Mouse (Mus musculus): ENCODE measurements around the gene Cnot11. TPM values are rescaled to one million over a fixed set of nuclear protein-coding genes. Genes with fewer than 3 reads are reported as not detected.

The Cnot11 gene
- polyA plus RNA-seq, 1 experiment, result 16.8 TPM

DNA sequence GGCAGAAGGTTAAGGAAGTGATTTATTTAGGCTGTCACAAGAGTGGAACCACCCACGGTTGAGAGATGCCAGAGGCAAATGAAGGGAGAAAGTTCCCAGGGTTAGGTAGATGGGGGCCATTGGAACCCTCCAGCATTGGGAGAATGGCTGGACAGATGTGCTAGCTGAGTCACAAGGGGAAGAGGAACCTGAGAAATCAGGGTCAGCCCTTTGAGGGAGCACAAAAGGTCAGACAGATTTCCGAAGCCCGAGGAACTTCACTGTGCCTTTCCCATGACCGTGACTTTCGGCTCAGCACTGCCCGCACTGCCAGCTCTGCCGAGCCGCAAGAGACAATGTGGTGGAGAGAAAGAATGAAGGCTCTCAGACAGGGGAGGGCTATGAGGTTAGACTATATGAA, 23.0 kb upstream of the Cnot11 start:
- H3ac ChIP-seq (ENCODE audit: control insufficient read depth, insufficient read length), result no peak overlapping the region
- peaks cover 12% of the 10 kb centered on the region for H3K27me3 ChIP-seq (ENCODE audit: control insufficient read depth, insufficient read depth, insufficient read length)
- H3K4me2 ChIP-seq (ENCODE audit: low read depth), result no peak overlapping the region
- TF ChIP-seq POLR2AphosphoS2 (IDR thresholded peaks at IDR 0.05; ENCODE audit: insufficient read length, low read depth), result no peak
- TF ChIP-seq CEBPB (IDR thresholded peaks at IDR 0.05; ENCODE audit: insufficient read depth, poor library complexity, severe bottlenecking), result no peak
- TF ChIP-seq TCF12 (IDR thresholded peaks at IDR 0.05; ENCODE audit: insufficient read depth, poor library complexity, severe bottlenecking), result no peak
- TF ChIP-seq MYOG (IDR thresholded peaks at IDR 0.05; ENCODE audit: control insufficient read depth in 1 of 3, insufficient read depth in 1 of 3, insufficient read length in 2 of 3, low read depth in 2 of 3), result no peak
- no peak for TF ChIP-seq USF1 (IDR thresholded peaks at IDR 0.05; ENCODE audit: low read depth)
- TF ChIP-seq REST (IDR thresholded peaks at IDR 0.05; ENCODE audit: insufficient read depth, insufficient read length), result no peak
- TF ChIP-seq MYOD1 (IDR thresholded peaks at IDR 0.05; ENCODE audit: control insufficient read depth in 1 of 3, insufficient read length in 2 of 3, low read depth in 2 of 3), result no peak
- TF ChIP-seq POLR2A (IDR thresholded peaks at IDR 0.05; ENCODE audit: insufficient read length, low read depth), result no peak
- no peak for TF ChIP-seq TCF3 (IDR thresholded peaks at IDR 0.05; ENCODE audit: insufficient read length, low read depth)
- TF ChIP-seq SRF (IDR thresholded peaks at IDR 0.05; ENCODE audit: control insufficient read depth, insufficient read length, low read depth), result no peak
- no peak for TF ChIP-seq E2F4 (IDR thresholded peaks at IDR 0.05; ENCODE audit: insufficient read depth)
- TF ChIP-seq MAX (IDR thresholded peaks at IDR 0.05; ENCODE audit: low read depth), result no peak
- H3K4me3 ChIP-seq, result no peak overlapping the region
- no peaks in the 10 kb centered on the region for H3K36me3 ChIP-seq (ENCODE audit: control insufficient read depth, insufficient read depth)
- H3K79me2 ChIP-seq (ENCODE audit: control insufficient read depth, insufficient read depth), result no peaks in the 10 kb centered on the region

DNA sequence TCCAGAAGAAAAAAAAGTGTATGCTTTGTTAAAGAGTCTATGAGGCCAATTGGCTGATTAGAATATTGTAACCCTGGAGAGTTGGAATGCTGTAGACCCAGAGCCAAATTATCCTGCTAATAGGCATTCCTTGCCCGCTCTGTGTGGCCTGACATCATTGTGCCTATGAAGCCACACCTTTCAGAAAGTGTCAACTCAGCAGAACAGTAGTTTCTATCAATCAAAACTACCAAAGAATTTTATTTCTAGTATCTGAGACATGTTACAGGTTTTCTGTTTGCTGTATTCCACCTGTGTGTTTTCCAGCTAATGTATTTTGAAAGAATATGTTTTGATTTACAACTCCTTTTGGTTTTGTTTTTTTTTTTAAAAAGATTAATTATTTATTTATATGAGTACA, 22.6 kb upstream of the Cnot11 start:
- H3K36me3 ChIP-seq (ENCODE audit: control insufficient read depth, insufficient read depth), result no peaks in the 10 kb centered on the region
- no peak overlapping the region for H3K4me2 ChIP-seq (ENCODE audit: low read depth)
- TF ChIP-seq POLR2A (IDR thresholded peaks at IDR 0.05; ENCODE audit: insufficient read length, low read depth) (no peak), CEBPB (IDR thresholded peaks at IDR 0.05; ENCODE audit: insufficient read depth, poor library complexity, severe bottlenecking) (no peak), MAX (IDR thresholded peaks at IDR 0.05; ENCODE audit: low read depth) (no peak), POLR2AphosphoS2 (IDR thresholded peaks at IDR 0.05; ENCODE audit: insufficient read length, low read depth) (no peak), TCF12 (IDR thresholded peaks at IDR 0.05; ENCODE audit: insufficient read depth, poor library complexity, severe bottlenecking) (no peak), MYOG (IDR thresholded peaks at IDR 0.05; ENCODE audit: control insufficient read depth in 1 of 3, insufficient read depth in 1 of 3, insufficient read length in 2 of 3, low read depth in 2 of 3) (no peak), REST (IDR thresholded peaks at IDR 0.05; ENCODE audit: insufficient read depth, insufficient read length) (no peak), MYOD1 (IDR thresholded peaks at IDR 0.05; ENCODE audit: control insufficient read depth in 1 of 3, insufficient read length in 2 of 3, low read depth in 2 of 3) (no peak), E2F4 (IDR thresholded peaks at IDR 0.05; ENCODE audit: insufficient read depth) (no peak), USF1 (IDR thresholded peaks at IDR 0.05; ENCODE audit: low read depth) (no peak), TCF3 (IDR thresholded peaks at IDR 0.05; ENCODE audit: insufficient read length, low read depth) (no peak), SRF (IDR thresholded peaks at IDR 0.05; ENCODE audit: control insufficient read depth, insufficient read length, low read depth) (no peak)
- H3ac ChIP-seq (ENCODE audit: control insufficient read depth, insufficient read length), result no peak overlapping the region
- H3K4me3 ChIP-seq, result no peak overlapping the region
- H3K27me3 ChIP-seq (ENCODE audit: control insufficient read depth, insufficient read depth, insufficient read length), result peaks cover 11% of the 10 kb centered on the region
- H3K79me2 ChIP-seq (ENCODE audit: control insufficient read depth, insufficient read depth), result no peaks in the 10 kb centered on the region

DNA sequence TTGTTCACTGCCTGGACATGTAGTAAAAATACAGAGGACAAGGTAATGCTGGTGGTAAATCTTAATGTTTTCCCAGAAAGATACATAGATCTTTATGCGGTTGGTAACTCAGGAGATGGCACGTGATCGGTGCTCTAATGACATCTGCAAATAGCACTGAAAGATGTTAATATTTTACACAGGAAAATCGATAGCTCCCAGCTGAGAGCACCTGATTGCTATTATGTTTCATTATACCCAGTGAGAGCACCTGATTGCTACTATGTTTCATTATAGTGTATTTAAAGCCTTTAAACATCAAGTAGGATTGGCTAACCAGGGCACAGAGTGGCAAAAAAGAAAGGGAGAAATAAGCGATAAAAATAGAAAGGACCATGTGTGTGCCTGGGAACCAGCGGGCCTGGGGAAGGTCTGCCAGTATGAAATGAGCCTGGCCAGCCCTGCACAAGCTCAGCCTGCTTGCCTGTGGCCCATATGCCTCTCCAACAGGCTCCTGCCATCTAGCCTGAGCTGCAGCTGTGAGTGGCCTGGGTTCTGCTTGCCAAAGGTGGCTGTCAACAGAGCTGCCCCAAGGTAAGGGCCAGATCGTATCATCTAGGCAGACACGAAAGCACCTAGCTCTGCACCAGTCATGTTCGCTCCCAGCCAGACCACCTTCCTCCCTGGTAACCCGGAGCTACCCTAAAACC, 19.3 kb upstream of the Cnot11 start:
- Histone ChIP-seq H3K4me2 (ENCODE audit: low read depth) (no peak overlapping the region), H3K36me3 (ENCODE audit: control insufficient read depth, insufficient read depth) (no peaks in the 10 kb centered on the region), H3K4me3 (no peak overlapping the region), H3K79me2 (ENCODE audit: control insufficient read depth, insufficient read depth) (no peaks in the 10 kb centered on the region), H3K27me3 (ENCODE audit: control insufficient read depth, insufficient read depth, insufficient read length) (peaks cover 7% of the 10 kb centered on the region), H3ac (ENCODE audit: control insufficient read depth, insufficient read length) (no peak overlapping the region)
- TF ChIP-seq TCF3 (IDR thresholded peaks at IDR 0.05; ENCODE audit: insufficient read length, low read depth) (no peak), MYOG (IDR thresholded peaks at IDR 0.05; ENCODE audit: control insufficient read depth in 1 of 3, insufficient read depth in 1 of 3, insufficient read length in 2 of 3, low read depth in 2 of 3) (no peak), TCF12 (IDR thresholded peaks at IDR 0.05; ENCODE audit: insufficient read depth, poor library complexity, severe bottlenecking) (no peak), USF1 (IDR thresholded peaks at IDR 0.05; ENCODE audit: low read depth) (no peak), MYOD1 (IDR thresholded peaks at IDR 0.05; ENCODE audit: control insufficient read depth in 1 of 3, insufficient read length in 2 of 3, low read depth in 2 of 3) (no peak), POLR2A (IDR thresholded peaks at IDR 0.05; ENCODE audit: insufficient read length, low read depth) (no peak), POLR2AphosphoS2 (IDR thresholded peaks at IDR 0.05; ENCODE audit: insufficient read length, low read depth) (no peak), E2F4 (IDR thresholded peaks at IDR 0.05; ENCODE audit: insufficient read depth) (no peak), CEBPB (IDR thresholded peaks at IDR 0.05; ENCODE audit: insufficient read depth, poor library complexity, severe bottlenecking) (no peak), SRF (IDR thresholded peaks at IDR 0.05; ENCODE audit: control insufficient read depth, insufficient read length, low read depth) (no peak), MAX (IDR thresholded peaks at IDR 0.05; ENCODE audit: low read depth) (no peak), REST (IDR thresholded peaks at IDR 0.05; ENCODE audit: insufficient read depth, insufficient read length) (no peak)

DNA sequence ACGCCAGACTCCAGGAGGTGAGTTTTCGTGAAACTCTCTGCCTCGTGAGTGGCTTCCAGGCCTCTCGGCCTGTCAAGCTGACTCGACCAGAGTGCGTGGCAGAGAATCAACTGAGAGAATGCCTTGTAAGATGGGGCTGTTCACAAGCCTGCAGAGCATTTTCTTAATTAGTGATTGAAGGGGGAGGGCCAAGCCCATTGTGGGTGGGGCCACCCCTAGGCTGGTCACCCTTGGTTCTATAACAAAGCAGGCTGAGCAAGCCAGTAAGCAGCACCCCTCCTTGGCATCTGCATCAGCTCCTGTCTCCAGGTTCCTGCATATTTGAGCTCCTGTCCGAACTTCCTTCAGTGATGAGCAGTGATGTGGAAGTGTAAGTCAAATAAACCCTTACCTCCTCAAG, 13.5 kb upstream of the Cnot11 start:
- H3K4me2 ChIP-seq (ENCODE audit: low read depth), result no peak overlapping the region
- no peak overlapping the region for H3K4me3 ChIP-seq
- no peaks in the 10 kb centered on the region for H3K79me2 ChIP-seq (ENCODE audit: control insufficient read depth, insufficient read depth)
- no peak overlapping the region for H3ac ChIP-seq (ENCODE audit: control insufficient read depth, insufficient read length)
- TF ChIP-seq USF1 (IDR thresholded peaks at IDR 0.05; ENCODE audit: low read depth) (no peak), TCF12 (IDR thresholded peaks at IDR 0.05; ENCODE audit: insufficient read depth, poor library complexity, severe bottlenecking) (no peak), POLR2A (IDR thresholded peaks at IDR 0.05; ENCODE audit: insufficient read length, low read depth) (no peak), E2F4 (IDR thresholded peaks at IDR 0.05; ENCODE audit: insufficient read depth) (no peak), SRF (IDR thresholded peaks at IDR 0.05; ENCODE audit: control insufficient read depth, insufficient read length, low read depth) (no peak), POLR2AphosphoS2 (IDR thresholded peaks at IDR 0.05; ENCODE audit: insufficient read length, low read depth) (no peak), CEBPB (IDR thresholded peaks at IDR 0.05; ENCODE audit: insufficient read depth, poor library complexity, severe bottlenecking) (no peak), TCF3 (IDR thresholded peaks at IDR 0.05; ENCODE audit: insufficient read length, low read depth) (no peak), MAX (IDR thresholded peaks at IDR 0.05; ENCODE audit: low read depth) (no peak), MYOD1 (IDR thresholded peaks at IDR 0.05; ENCODE audit: control insufficient read depth in 1 of 3, insufficient read length in 2 of 3, low read depth in 2 of 3) (no peak), MYOG (IDR thresholded peaks at IDR 0.05; ENCODE audit: control insufficient read depth in 1 of 3, insufficient read depth in 1 of 3, insufficient read length in 2 of 3, low read depth in 2 of 3) (no peak), REST (IDR thresholded peaks at IDR 0.05; ENCODE audit: insufficient read depth, insufficient read length) (no peak)
- no peaks in the 10 kb centered on the region for H3K36me3 ChIP-seq (ENCODE audit: control insufficient read depth, insufficient read depth)
- peaks cover 7% of the 10 kb centered on the region for H3K27me3 ChIP-seq (ENCODE audit: control insufficient read depth, insufficient read depth, insufficient read length)
